Mouse (Mus musculus): Measurements from ENCODE around the gene Arf6. TPM values are rescaled to one million over a fixed set of nuclear protein-coding genes. Genes with fewer than 3 reads are reported as not detected.

Arf6 gene
- total RNA-seq (2014; rRNA removed) (112 and 132 TPM in 2 replicates), polyA plus RNA-seq (2015; fragmentation: Nextera tagmentation; extraction: Ambion mirVana) (41.6 and 43.5 TPM in 2 replicates)

- Histone ChIP-seq H3K4me2 (ENCODE audit: low read depth, low read length) (peak within 1 kb of the TSS; percentile 95), H3K27ac (peak within 1 kb of the TSS; percentile 96), H3K4me1 (ENCODE audit: insufficient read depth, low read length) (peaks cover 9% of the 10 kb centered on the region; the same call in 1 of the 2 replicates), H3K4me3 (ENCODE audit: low read length) (peak within 1 kb of the TSS; percentile 100), H3K36me3 (ENCODE audit: insufficient read depth, low read length) (no peaks in the 10 kb centered on the region), H3K9ac (replicated peaks; ENCODE audit: low read length) (peak within 1 kb of the TSS; percentile 97), H3K9me3 (ENCODE audit: low read length) (no peaks in the 10 kb centered on the region), H3K27me3 (ENCODE audit: insufficient read depth, low read length) (no peaks in the 10 kb centered on the region)
- peak; percentile 96 for ATAC-seq
- TF ChIP-seq CTCF (IDR thresholded peaks at IDR 0.05; ENCODE audit: low read depth) = no peak
- WGBS = 3% methylated on average over 100 of the region's 121 CpGs
- peak; percentile 99 for DNase-seq (ENCODE audit: low spot score)
These were observed at the start of gene Arf6, which contains the start of gene Gm9887 for GRCm38 (mm10) chr12:69371854-69372671. Arf6 (plus strand) TSS chr12:69372150. Gm9887 (minus strand) TSS chr12:69372458.

- Histone ChIP-seq H3K4me2 (ENCODE audit: low read depth, low read length) (no peak overlapping the region), H3K27ac (no peak overlapping the region), H3K9ac (replicated peaks; ENCODE audit: low read length) (no peak overlapping the region), H3K4me3 (ENCODE audit: low read length) (no peak overlapping the region), H3K4me1 (ENCODE audit: insufficient read depth, low read length) (no peaks in the 10 kb centered on the region), H3K27me3 (ENCODE audit: insufficient read depth, low read length) (no peaks in the 10 kb centered on the region), H3K9me3 (ENCODE audit: low read length) (no peaks in the 10 kb centered on the region), H3K36me3 (ENCODE audit: insufficient read depth, low read length) (peaks cover 16% of the 10 kb centered on the region; the same call in 1 of the 2 replicates)
- TF ChIP-seq CTCF (IDR thresholded peaks at IDR 0.05; ENCODE audit: low read depth) = no peak
- ATAC-seq (no peak), DNase-seq (ENCODE audit: low spot score) (no peak)
- WGBS = 95% methylated on average over 3 of the region's 3 CpGs
These were observed 40.8 kb upstream of the Arf6 start for GRCm38 (mm10) chr12:69331187-69331586.

- no peak for TF ChIP-seq CTCF (IDR thresholded peaks at IDR 0.05; ENCODE audit: low read depth)
- peaks cover 23% of the 10 kb centered on the region for H3K36me3 ChIP-seq (ENCODE audit: insufficient read depth, low read length)
- no peaks in the 10 kb centered on the region for H3K27me3 ChIP-seq (ENCODE audit: insufficient read depth, low read length)
- no peak overlapping the region for H3K9ac ChIP-seq (replicated peaks; ENCODE audit: low read length)
- no peak overlapping the region for H3K4me2 ChIP-seq (ENCODE audit: low read depth, low read length)
- DNase-seq (ENCODE audit: low spot score) (no peak), ATAC-seq (no peak)
- H3K9me3 ChIP-seq (ENCODE audit: low read length) = no peaks in the 10 kb centered on the region
- no peaks in the 10 kb centered on the region for H3K4me1 ChIP-seq (ENCODE audit: insufficient read depth, low read length)
- H3K4me3 ChIP-seq (ENCODE audit: low read length) = no peak overlapping the region
- WGBS = 84% methylated on average over 1 of the region's 1 CpGs
- no peak overlapping the region for H3K27ac ChIP-seq
These were observed 39.8 kb upstream of the Arf6 start for GRCm38 (mm10) chr12:69332147-69332546.

- Histone ChIP-seq H3K9me3 (ENCODE audit: low read length) (no peaks in the 10 kb centered on the region), H3K36me3 (ENCODE audit: insufficient read depth, low read length) (peaks cover 24% of the 10 kb centered on the region), H3K4me1 (ENCODE audit: insufficient read depth, low read length) (no peaks in the 10 kb centered on the region), H3K9ac (replicated peaks; ENCODE audit: low read length) (no peak overlapping the region), H3K4me2 (ENCODE audit: low read depth, low read length) (no peak overlapping the region), H3K27ac (no peak overlapping the region), H3K27me3 (ENCODE audit: insufficient read depth, low read length) (no peaks in the 10 kb centered on the region), H3K4me3 (ENCODE audit: low read length) (no peak overlapping the region)
- 92% methylated on average over 2 of the region's 2 CpGs for WGBS
- peak; percentile 59 for TF ChIP-seq CTCF (IDR thresholded peaks at IDR 0.05; ENCODE audit: low read depth)
- DNase-seq (ENCODE audit: low spot score) = peak; percentile 51
- no peak for ATAC-seq
These were observed 38.4 kb upstream of the Arf6 start for GRCm38 (mm10) chr12:69333547-69333946.

GRCm38 (mm10) chr12:69349928-69350327, 22.0 kb upstream of the Arf6 start:
- Histone ChIP-seq H3K36me3 (ENCODE audit: insufficient read depth, low read length) (peaks cover 33% of the 10 kb centered on the region), H3K4me3 (ENCODE audit: low read length) (no peak overlapping the region), H3K27me3 (ENCODE audit: insufficient read depth, low read length) (no peaks in the 10 kb centered on the region), H3K27ac (no peak overlapping the region), H3K9ac (replicated peaks; ENCODE audit: low read length) (no peak overlapping the region), H3K4me1 (ENCODE audit: insufficient read depth, low read length) (no peaks in the 10 kb centered on the region), H3K9me3 (ENCODE audit: low read length) (no peaks in the 10 kb centered on the region), H3K4me2 (ENCODE audit: low read depth, low read length) (no peak overlapping the region)
- 88% methylated on average over 2 of the region's 2 CpGs for WGBS
- ATAC-seq (no peak), DNase-seq (ENCODE audit: low spot score) (no peak)
- TF ChIP-seq CTCF (IDR thresholded peaks at IDR 0.05; ENCODE audit: low read depth) = no peak

- WGBS = 95% methylated on average over 1 of the region's 1 CpGs
- no peak overlapping the region for H3K9ac ChIP-seq (replicated peaks; ENCODE audit: low read length)
- ATAC-seq (no peak), DNase-seq (ENCODE audit: low spot score) (no peak)
- no peak overlapping the region for H3K27ac ChIP-seq
- H3K4me3 ChIP-seq (ENCODE audit: low read length) = no peak overlapping the region
- peaks cover 25% of the 10 kb centered on the region for H3K36me3 ChIP-seq (ENCODE audit: insufficient read depth, low read length)
- no peak overlapping the region for H3K4me2 ChIP-seq (ENCODE audit: low read depth, low read length)
- H3K27me3 ChIP-seq (ENCODE audit: insufficient read depth, low read length) = no peaks in the 10 kb centered on the region
- peaks cover 4% of the 10 kb centered on the region; the same call in 1 of the 2 replicates for H3K4me1 ChIP-seq (ENCODE audit: insufficient read depth, low read length)
- no peaks in the 10 kb centered on the region for H3K9me3 ChIP-seq (ENCODE audit: low read length)
- peak; percentile 13; the same call in 1 of the 2 replicates for TF ChIP-seq CTCF (IDR thresholded peaks at IDR 0.05; ENCODE audit: low read depth)
These were observed 20.3 kb upstream of the Arf6 start for GRCm38 (mm10) chr12:69351685-69352084.
